Mouse (Mus musculus): ENCODE results near the gene Ccdc24.

The Ccdc24 gene

GRCm38 (mm10) chr4:117829260-117830123 lies 42.9 kb downstream of the Ccdc24 start:
- no peak for DNase-seq (ENCODE audit: low read depth)

GRCm38 (mm10) chr4:117828572-117829145 lies 43.7 kb downstream of the Ccdc24 start:
- DNase-seq (ENCODE audit: low read depth), result no peak

- DNase-seq (ENCODE audit: low read depth), result no peak
Observed at GRCm38 (mm10) chr4:117818032-117818431, 54.3 kb downstream of the Ccdc24 start.

- no peak for DNase-seq (ENCODE audit: low read depth)
Observed at GRCm38 (mm10) chr4:117816776-117817175, 55.6 kb downstream of the Ccdc24 start.
